Mouse (Mus musculus): Measurements from ENCODE around the gene Polr2j. TPM values are rescaled to one million over a fixed set of nuclear protein-coding genes. Genes with fewer than 3 reads are reported as not detected.

The Polr2j gene
- polyA plus RNA-seq (2015; fragmentation: Nextera tagmentation; extraction: Ambion mirVana): 171 TPM in 2 replicates

DNA sequence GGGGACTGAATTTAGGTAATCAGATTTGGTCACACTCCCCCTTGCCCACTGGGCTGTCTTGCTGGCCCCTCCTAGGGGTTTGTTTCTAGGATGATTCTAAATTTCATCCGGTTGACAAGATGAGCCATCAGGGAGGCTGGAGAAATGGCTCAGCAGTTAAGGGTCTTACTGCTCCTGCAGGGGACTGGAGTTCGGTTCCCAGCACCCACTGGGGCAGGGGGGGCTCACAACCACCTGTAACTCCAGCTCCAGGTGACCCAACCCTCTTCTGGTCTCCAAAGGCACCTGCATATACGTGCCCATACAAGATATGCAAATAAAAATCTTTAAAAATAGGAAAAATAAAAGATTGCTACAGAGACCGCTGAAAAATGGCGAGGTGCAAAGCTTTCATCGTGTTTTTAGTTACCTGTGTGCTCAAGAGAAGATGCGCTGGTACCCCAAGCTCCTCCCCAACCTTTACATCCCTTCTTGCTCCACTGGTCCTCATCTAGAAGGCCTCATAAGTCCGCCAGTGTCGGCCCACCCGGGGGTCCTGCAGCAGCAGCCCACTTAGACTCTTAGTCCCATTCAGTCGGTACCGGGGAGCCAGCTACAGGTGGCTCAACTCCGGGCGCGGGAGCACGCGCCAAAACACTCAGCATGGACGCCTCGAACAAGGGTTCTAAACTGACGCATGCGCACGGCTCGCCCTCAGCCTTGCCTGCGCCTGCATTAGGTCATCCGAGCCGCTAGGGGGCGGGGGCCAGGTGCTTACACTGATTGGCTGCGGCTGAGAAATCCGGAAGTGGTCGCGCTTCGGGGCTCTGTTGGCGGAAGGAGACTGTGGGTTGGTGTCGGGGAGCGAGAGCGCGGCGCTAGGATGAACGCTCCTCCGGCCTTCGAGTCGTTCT is at the start of gene Polr2j:
Gene Polr2j, plus strand, starts transcription at position 741 of the 893 bp plus-strand sequence.
- peaks cover 6% of the 10 kb centered on the region; the same call in 1 of the 2 replicates for H3K36me3 ChIP-seq (ENCODE audit: control insufficient read depth, insufficient read depth, low read length)
- no peaks in the 10 kb centered on the region for H3K27me3 ChIP-seq (ENCODE audit: control insufficient read depth, insufficient read depth, low read length)
- ATAC-seq (ENCODE audit: low FRiP score, low TSS enrichment): peak; percentile 96
- WGBS: 3% methylated on average over 42 of the region's 42 CpGs
- H3K27ac ChIP-seq (replicated peaks): peak within 1 kb of the TSS; percentile 88
- TF ChIP-seq CTCF (IDR thresholded peaks at IDR 0.05; ENCODE audit: low read depth): peak; percentile 99
- TF ChIP-seq EP300 (optimal IDR thresholded peaks at IDR 0.05): peak; percentile 60
- H3K4me3 ChIP-seq (ENCODE audit: low read depth, low read length): peak within 1 kb of the TSS; percentile 91
- peaks cover 3% of the 10 kb centered on the region; the same call in 1 of the 2 replicates for H3K4me1 ChIP-seq (replicated peaks; ENCODE audit: control insufficient read depth, insufficient read depth)
- H3K4me2 ChIP-seq (replicated peaks; ENCODE audit: low read depth): peak within 1 kb of the TSS; percentile 90
- H3K9me3 ChIP-seq (ENCODE audit: control insufficient read depth, low read length): no peaks in the 10 kb centered on the region
- peak within 1 kb of the TSS; percentile 91 for H3K9ac ChIP-seq (ENCODE audit: low read length)
- DNase-seq (ENCODE audit: low spot score): peak; percentile 97

DNA sequence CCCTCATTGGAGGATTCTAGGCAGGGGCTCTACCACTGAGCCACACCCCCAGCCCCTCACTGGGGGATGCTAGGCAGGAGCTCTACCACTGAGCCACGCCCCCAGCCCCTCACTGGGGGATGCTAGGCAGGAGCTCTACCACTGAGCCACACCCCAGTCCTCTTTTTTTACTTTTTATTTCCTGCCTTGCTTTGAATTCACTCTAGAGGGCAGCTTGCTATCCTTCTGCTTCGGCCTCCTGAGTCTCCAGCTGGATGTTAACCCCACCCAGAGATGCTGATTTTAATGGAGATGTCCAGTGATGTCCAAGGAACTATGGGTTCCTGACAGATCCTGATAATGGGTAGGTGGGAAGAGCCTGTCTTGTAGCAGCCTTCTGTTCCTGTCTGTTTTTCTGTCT is 47.0 kb upstream of the Polr2j start:
- H3K27ac ChIP-seq (replicated peaks): no peak overlapping the region
- H3K4me3 ChIP-seq (ENCODE audit: low read depth, low read length): no peak overlapping the region
- H3K36me3 ChIP-seq (ENCODE audit: control insufficient read depth, insufficient read depth, low read length): no peaks in the 10 kb centered on the region
- ATAC-seq (ENCODE audit: low FRiP score, low TSS enrichment) (no peak), DNase-seq (ENCODE audit: low spot score) (no peak)
- H3K9ac ChIP-seq (ENCODE audit: low read length): no peak overlapping the region
- TF ChIP-seq EP300 (optimal IDR thresholded peaks at IDR 0.05) (no peak), CTCF (IDR thresholded peaks at IDR 0.05; ENCODE audit: low read depth) (no peak)
- no peak overlapping the region for H3K4me2 ChIP-seq (replicated peaks; ENCODE audit: low read depth)
- no peaks in the 10 kb centered on the region for H3K9me3 ChIP-seq (ENCODE audit: control insufficient read depth, low read length)
- H3K27me3 ChIP-seq (ENCODE audit: control insufficient read depth, insufficient read depth, low read length): no peaks in the 10 kb centered on the region
- 53% methylated on average over 2 of the region's 2 CpGs for WGBS
- H3K4me1 ChIP-seq (replicated peaks; ENCODE audit: control insufficient read depth, insufficient read depth): no peaks in the 10 kb centered on the region

DNA sequence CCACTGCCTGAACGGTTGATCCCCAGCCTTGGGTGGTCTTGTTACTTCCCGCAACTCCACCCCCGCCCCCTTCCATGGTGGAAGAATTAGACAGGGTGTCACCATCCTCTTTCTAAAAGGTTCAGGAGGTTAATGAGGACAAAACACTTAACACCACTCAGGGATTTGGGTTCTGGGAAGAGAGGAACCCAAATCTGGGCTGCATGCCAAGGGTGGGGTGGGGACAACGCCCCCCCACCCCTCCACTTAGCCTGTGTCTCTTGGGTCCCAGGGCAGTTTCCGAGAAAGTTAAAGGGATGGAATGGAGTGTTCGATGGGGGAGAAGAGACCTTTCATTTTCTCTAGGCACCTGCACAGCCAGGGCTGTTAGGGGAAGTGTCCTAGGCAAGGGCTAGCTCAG is 43.4 kb upstream of the Polr2j start:
- Histone ChIP-seq H3K27me3 (ENCODE audit: control insufficient read depth, insufficient read depth, low read length) (no peaks in the 10 kb centered on the region), H3K9me3 (ENCODE audit: control insufficient read depth, low read length) (no peaks in the 10 kb centered on the region), H3K4me1 (replicated peaks; ENCODE audit: control insufficient read depth, insufficient read depth) (no peaks in the 10 kb centered on the region), H3K4me3 (ENCODE audit: low read depth, low read length) (no peak overlapping the region), H3K4me2 (replicated peaks; ENCODE audit: low read depth) (no peak overlapping the region), H3K36me3 (ENCODE audit: control insufficient read depth, insufficient read depth, low read length) (no peaks in the 10 kb centered on the region), H3K27ac (replicated peaks) (no peak overlapping the region), H3K9ac (ENCODE audit: low read length) (no peak overlapping the region)
- TF ChIP-seq EP300 (optimal IDR thresholded peaks at IDR 0.05) (no peak), CTCF (IDR thresholded peaks at IDR 0.05; ENCODE audit: low read depth) (no peak)
- ATAC-seq (ENCODE audit: low FRiP score, low TSS enrichment) (no peak), DNase-seq (ENCODE audit: low spot score) (no peak)
- 41% methylated on average over 6 of the region's 6 CpGs for WGBS

- ATAC-seq (ENCODE audit: low FRiP score, low TSS enrichment): no peak
- WGBS: 66% methylated on average over 11 of the region's 11 CpGs
- H3K4me2 ChIP-seq (replicated peaks; ENCODE audit: low read depth): no peak overlapping the region
These were observed 42.9 kb upstream of the Polr2j start for GRCm38 (mm10) chr5:136073526-136073925.

GRCm38 (mm10) chr5:136075076-136075475 is 41.4 kb upstream of the Polr2j start:
- ATAC-seq (ENCODE audit: low FRiP score, low TSS enrichment): no peak
- 81% methylated on average over 5 of the region's 5 CpGs for WGBS
- no peak for TF ChIP-seq EP300 (optimal IDR thresholded peaks at IDR 0.05)
- TF ChIP-seq CTCF (IDR thresholded peaks at IDR 0.05; ENCODE audit: low read depth): no peak

More at GRCm38 (mm10) chr5:136073526-136073925, 42.9 kb upstream of the Polr2j start:
- no peaks in the 10 kb centered on the region for H3K36me3 ChIP-seq (ENCODE audit: control insufficient read depth, insufficient read depth, low read length)
- H3K27ac ChIP-seq (replicated peaks): no peak overlapping the region
- no peaks in the 10 kb centered on the region for H3K4me1 ChIP-seq (replicated peaks; ENCODE audit: control insufficient read depth, insufficient read depth)
- H3K4me3 ChIP-seq (ENCODE audit: low read depth, low read length): no peak overlapping the region
- no peak for DNase-seq (ENCODE audit: low spot score)
- H3K9ac ChIP-seq (ENCODE audit: low read length): no peak overlapping the region
- no peaks in the 10 kb centered on the region for H3K9me3 ChIP-seq (ENCODE audit: control insufficient read depth, low read length)
- TF ChIP-seq EP300 (optimal IDR thresholded peaks at IDR 0.05): no peak
- TF ChIP-seq CTCF (IDR thresholded peaks at IDR 0.05; ENCODE audit: low read depth): no peak
- no peaks in the 10 kb centered on the region for H3K27me3 ChIP-seq (ENCODE audit: control insufficient read depth, insufficient read depth, low read length)

GRCm38 (mm10) chr5:136076284-136076683 is 40.1 kb upstream of the Polr2j start:
- Histone ChIP-seq H3K4me2 (replicated peaks; ENCODE audit: low read depth) (no peak overlapping the region), H3K4me1 (replicated peaks; ENCODE audit: control insufficient read depth, insufficient read depth) (no peaks in the 10 kb centered on the region), H3K9ac (ENCODE audit: low read length) (no peak overlapping the region), H3K9me3 (ENCODE audit: control insufficient read depth, low read length) (no peaks in the 10 kb centered on the region), H3K4me3 (ENCODE audit: low read depth, low read length) (no peak overlapping the region), H3K27ac (replicated peaks) (0 out of 2 replicates have a peak overlapping the region, but pooled peaks have one; percentile 13), H3K27me3 (ENCODE audit: control insufficient read depth, insufficient read depth, low read length) (no peaks in the 10 kb centered on the region), H3K36me3 (ENCODE audit: control insufficient read depth, insufficient read depth, low read length) (no peaks in the 10 kb centered on the region)
- TF ChIP-seq CTCF (IDR thresholded peaks at IDR 0.05; ENCODE audit: low read depth): no peak
- no peak for TF ChIP-seq EP300 (optimal IDR thresholded peaks at IDR 0.05)
- WGBS: 22% methylated on average over 7 of the region's 7 CpGs
- DNase-seq (ENCODE audit: low spot score) (no peak), ATAC-seq (ENCODE audit: low FRiP score, low TSS enrichment) (peak; percentile 31; the same call in 1 of the 2 replicates)

More at GRCm38 (mm10) chr5:136075076-136075475, 41.4 kb upstream of the Polr2j start:
- Histone ChIP-seq H3K27me3 (ENCODE audit: control insufficient read depth, insufficient read depth, low read length) (no peaks in the 10 kb centered on the region), H3K9me3 (ENCODE audit: control insufficient read depth, low read length) (no peaks in the 10 kb centered on the region), H3K9ac (ENCODE audit: low read length) (no peak overlapping the region), H3K27ac (replicated peaks) (no peak overlapping the region), H3K4me1 (replicated peaks; ENCODE audit: control insufficient read depth, insufficient read depth) (no peaks in the 10 kb centered on the region), H3K4me2 (replicated peaks; ENCODE audit: low read depth) (no peak overlapping the region), H3K36me3 (ENCODE audit: control insufficient read depth, insufficient read depth, low read length) (no peaks in the 10 kb centered on the region), H3K4me3 (ENCODE audit: low read depth, low read length) (no peak overlapping the region)
- DNase-seq (ENCODE audit: low spot score): no peak
